Mouse (Mus musculus) spleen, postnatal 10 days (tissue): ENCODE data around the gene Mtmr3.
A peak's percentile ranks its signal among the peaks of the same experiment; 100 is the strongest.

ENCODE experiments used
- DNase-seq, 2 experiments: peaks; one replicate each; pipeline ENCODE4 v3.0.0; 2021 to 2022; ENCODE audit warnings: low spot score in 2 of 2

Gene Mtmr3

GRCm38 (mm10) chr11:4594608-4595500 lies at the start of gene Mtmr3:
Mtmr3 (minus strand) TSS chr11:4594863.
- peak; percentile 98 to 99 for DNase-seq

GRCm38 (mm10) chr11:4643722-4644121 lies 49.1 kb upstream of the Mtmr3 start:
- no peak for DNase-seq

DNA sequence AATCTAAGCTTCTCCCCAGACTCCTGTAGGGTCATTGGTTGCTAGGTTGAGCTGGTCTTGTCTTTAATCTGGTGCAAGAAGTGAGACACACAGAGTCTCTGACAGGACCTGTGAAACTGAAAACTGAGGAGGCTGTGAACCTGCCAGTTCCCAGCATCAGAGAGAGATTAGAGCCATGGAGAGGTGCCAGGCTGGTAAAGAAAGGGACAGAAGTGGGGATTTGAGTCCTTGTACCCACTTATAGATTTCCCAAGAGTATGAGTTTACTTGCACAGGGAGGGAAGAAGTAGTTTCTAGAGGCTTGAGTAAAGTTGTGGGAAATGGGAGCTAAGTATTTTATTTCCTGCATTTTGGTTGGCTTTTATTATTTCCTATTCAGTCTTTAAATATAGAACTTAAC lies 46.5 kb upstream of the Mtmr3 start:
- DNase-seq: no peak

GRCm38 (mm10) chr11:4638261-4638660 lies 43.6 kb upstream of the Mtmr3 start:
- peak in 1 of 2 experiments; percentile 18 for DNase-seq

GRCm38 (mm10) chr11:4637534-4638234 lies 43.0 kb upstream of the Mtmr3 start, which contains the start of gene Ascc2:
Ascc2 (plus strand) TSS chr11:4637747.
- DNase-seq: peak; percentile 92 to 94

DNA sequence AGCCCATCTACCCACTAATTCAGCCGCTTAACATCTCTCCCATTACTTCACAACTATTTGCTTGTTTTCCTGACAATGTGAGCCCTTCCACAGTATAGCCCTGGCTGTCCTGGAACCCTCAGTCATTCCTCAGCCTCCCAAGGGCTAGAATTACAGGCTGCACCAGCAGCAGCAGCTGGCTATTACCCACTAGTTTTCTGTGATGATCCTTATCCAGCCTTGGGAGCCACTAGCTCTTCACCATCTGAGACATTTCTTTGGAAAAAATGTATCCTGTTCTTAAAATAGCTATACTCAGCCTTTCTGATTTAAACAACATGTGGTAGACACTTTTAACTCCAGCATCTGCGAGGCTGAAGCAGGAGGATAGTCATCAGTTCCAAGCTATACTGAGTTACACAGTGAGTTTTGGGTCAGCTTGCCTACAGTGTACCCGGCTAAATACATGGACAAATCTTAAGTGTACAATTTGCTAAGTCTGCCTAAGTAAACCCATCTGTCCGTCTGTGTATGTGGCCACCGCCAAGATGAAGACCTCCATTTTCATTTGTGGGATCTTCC lies 42.2 kb upstream of the Mtmr3 start:
- no peak for DNase-seq

DNA sequence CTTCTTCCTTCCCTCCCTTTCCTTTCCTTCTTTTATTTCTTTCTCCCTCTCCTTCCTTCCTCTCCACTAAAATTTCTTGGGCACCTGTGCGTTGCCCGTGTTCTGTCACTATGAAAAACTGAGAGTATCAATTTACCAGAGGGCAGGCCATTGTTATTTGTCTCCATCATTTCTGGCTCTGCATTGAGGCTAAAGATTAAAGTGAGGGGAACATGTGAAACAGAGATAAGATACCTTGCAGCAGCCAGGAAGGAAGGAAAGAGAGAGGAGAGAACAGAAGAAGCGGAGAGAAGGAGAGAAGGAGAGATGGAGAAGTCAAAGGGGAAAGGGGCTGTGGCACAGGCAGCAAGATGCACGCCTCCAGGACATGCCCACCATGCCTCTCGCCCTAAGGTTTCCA lies 39.7 kb upstream of the Mtmr3 start:
- DNase-seq: no peak

- no peak for DNase-seq
Observed at GRCm38 (mm10) chr11:4633420-4633819, 38.8 kb upstream of the Mtmr3 start.

- no peak for DNase-seq
Observed at GRCm38 (mm10) chr11:4629861-4630280, 35.2 kb upstream of the Mtmr3 start.

DNA sequence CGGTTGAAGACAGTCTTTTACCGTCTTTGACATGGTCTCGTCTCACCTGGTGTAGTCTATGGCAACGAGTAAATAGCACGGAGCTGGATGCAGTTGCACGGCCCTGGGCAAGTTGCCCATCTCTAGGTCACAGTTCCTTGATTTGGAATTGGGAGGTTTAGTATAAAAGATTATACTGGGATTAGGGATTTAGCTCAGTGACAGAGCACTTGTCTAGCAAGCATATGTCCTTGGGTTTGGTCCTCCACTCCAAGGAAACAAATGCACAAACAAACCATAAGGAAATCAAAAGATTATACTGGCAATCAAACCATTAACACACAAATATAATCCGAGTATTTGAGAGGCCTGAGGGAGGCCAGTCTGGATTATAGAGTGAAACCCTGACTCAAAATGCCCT lies 33.0 kb upstream of the Mtmr3 start:
- no peak for DNase-seq

DNA sequence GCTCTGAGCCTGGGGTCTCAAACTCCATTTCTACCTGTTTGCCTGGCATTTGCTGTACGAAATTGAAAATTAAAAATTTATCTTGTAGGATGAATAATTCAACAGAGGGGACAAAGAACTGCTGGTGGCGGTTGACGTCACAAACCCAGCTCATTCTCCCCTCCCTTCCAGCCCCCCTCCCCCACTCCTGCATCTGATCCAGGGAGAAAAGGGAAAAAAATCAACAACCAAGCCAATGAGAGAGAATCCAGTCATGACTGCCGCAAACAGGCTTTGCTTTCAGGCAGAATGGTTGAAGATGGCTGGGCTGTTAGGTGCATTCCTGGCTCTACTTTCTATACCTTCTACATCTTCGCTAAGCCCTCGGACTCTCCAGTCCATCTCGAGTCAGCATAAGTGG lies 31.3 kb upstream of the Mtmr3 start:
- no peak for DNase-seq

GRCm38 (mm10) chr11:4622997-4623396 lies 28.3 kb upstream of the Mtmr3 start:
- no peak for DNase-seq

DNA sequence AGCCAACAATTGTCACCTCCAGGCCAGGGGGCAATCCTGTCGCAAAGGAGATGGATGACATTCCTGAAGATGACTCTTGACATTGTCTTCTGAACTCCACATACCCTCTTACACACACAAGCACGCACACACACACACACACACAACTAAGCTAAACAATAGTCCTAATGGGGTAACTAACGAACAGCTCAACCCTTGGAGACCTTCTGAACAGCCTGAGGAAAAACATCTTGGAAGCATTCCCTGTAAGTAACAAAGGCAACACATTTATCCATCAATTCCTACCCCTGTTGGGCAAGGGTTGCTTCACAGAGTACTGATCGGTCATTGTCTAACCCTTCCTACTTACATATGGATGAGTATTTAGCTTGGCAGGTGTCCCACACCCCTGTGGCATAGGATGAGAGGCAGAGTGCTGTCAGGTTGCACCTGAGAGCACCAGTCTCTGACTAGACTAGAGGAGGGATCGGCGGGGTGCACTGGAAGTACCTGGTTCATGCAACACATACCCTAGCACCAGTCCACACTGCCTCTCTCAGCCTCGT lies 27.9 kb upstream of the Mtmr3 start:
- DNase-seq: no peak

GRCm38 (mm10) chr11:4621866-4622265 lies 27.2 kb upstream of the Mtmr3 start:
- DNase-seq: no peak

- DNase-seq: no peak
Observed at GRCm38 (mm10) chr11:4620501-4621108, 25.9 kb upstream of the Mtmr3 start.

DNA sequence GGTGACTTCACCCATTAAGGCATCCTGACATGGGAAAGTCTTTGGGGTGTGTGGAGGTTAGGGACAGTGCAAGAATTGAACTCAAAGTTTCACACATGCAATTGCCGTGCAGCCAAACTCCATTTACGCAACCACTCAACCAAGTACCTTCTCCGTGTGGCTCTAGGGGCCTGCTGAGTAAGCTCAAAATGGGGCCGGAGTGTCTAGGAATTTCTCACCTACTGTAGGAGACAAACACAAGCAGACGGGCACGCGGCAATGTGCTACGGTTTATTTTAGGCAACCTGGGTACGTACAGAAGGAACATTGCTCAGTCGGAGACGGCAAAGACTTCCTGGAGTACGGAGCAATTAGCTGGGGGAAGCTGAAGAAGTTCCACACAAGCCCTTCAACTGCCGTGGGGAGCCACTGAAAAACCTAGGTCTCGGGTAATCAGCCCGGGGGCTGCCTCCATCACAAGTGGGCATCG lies 25.4 kb upstream of the Mtmr3 start, which contains the start of gene Gm11032:
Gm11032 (plus strand) TSS at position 51 of the 469 bp plus-strand sequence.
- DNase-seq: no peak

DNA sequence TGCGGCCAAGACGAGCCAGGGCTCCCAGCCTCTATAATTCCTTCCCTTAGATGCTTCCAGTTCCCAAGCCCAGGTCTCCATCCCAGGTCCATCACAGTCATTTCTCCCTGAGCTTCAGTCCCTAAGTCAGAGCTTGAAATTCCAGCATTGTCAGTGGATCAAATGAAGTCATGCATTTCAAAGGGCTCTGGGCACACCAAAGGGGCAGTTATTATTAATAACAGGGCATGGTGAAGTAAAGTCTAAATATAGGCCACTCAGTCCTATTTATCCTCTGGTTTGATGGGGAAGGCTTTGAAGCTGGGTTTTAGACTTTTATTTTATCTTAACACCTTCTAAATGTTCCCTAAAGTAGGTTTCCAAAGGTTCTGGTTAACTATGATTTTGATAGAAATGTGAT lies 17.2 kb upstream of the Mtmr3 start:
- no peak for DNase-seq

DNA sequence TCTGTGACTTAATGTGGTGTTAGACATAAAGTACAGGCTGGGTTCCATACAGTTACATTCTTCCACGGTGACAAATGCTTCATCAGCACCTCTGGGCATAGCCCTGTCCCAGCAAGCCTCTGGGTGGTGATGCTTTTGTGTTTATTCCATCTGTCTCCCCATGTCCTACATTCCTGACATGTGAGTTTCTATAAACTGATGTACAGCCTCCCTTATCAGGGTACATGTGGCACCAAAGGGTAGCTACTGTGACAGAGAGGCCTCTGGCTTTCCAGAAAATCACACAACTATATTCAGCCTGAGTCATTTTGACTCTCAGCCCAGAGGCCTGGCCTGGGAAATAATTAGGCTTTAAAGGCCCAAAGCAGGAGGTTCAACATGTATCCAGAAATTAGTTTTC lies 11.9 kb upstream of the Mtmr3 start:
- no peak for DNase-seq

DNA sequence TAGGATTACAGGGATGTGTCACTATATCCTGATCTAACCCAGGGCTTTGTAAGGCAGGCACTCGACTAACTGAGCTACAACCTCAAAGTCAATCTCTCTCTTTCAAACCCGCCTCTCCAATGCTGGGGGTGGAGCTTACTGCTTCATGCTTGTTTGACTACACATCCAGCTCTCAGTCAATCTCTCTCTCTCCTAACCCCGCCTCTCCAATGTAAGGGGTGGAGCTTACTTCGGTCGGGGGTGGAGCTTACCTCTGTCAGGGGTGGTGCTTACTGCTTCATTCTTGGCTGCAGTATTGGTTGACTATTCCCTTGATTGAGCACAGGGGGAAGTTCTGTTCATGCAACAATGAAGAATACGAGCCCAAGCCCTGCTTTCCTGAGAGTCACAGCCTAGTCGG lies 10.8 kb upstream of the Mtmr3 start:
- DNase-seq: peak in 1 of 2 experiments; percentile 72

DNA sequence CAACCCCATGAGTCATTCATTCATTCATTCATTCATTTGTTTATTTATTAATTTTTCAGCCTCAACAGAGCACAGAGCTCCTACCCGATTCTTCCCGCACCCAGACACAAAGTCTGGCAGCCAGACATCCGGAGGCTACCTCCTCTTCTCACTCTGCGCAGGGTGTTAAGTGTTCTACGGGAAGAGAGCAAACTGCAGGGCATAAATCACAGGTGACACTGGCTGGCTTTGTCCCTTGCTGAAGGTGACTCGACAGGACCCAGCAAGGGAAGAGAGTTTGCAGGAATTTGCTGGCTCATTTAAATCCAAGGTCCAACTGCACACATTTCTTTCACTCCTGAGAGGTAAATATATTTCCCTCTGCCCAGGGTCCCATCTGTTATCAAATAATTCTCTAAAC lies 9.8 kb upstream of the Mtmr3 start:
- DNase-seq: no peak

- peak; percentile 34 to 50 for DNase-seq
Observed at GRCm38 (mm10) chr11:4602691-4603441, 8.2 kb upstream of the Mtmr3 start.
